Mouse (Mus musculus) CH12.LX (cell line): ENCODE measurements at regions not wholly inside any gene's neighbourhood (a gene's known extent, or its start where the extent isn't known, plus 50 kb on each side); places are given as distances from the start of the nearest gene placed in this dataset.

Experiments used
- DNase-seq: peaks from one replicate; pipeline ENCODE4 v3.0.0-alpha.2; 2013; ENCODE audit errors: extremely low read depth
- H3K27ac ChIP-seq: 2 replicates; pipeline ENCODE4 v1.5.1; 2012; ENCODE audit warnings: low read depth, mild to moderate bottlenecking, control low read depth, moderate library complexity; ENCODE audit not compliant: insufficient read depth
- H3K27me3 ChIP-seq: replicated peaks from 2 replicates; pipeline ENCODE3; 2012; ENCODE audit warnings: inconsistent platforms
- H3K36me3 ChIP-seq, 2 experiments: replicated peaks in 1 of 2; 2 replicates each; pipeline versions ENCODE3 to v1.6.1; 2012; ENCODE audit warnings: inconsistent platforms in 1 of 2, low read length in 1 of 2, mild to moderate bottlenecking in 1 of 2, mixed read lengths in 1 of 2, moderate library complexity in 1 of 2; ENCODE audit not compliant: control insufficient read depth in 1 of 2, insufficient read depth in 1 of 2
- H3K4me1 ChIP-seq, 2 experiments: 2 replicates each; pipeline ENCODE4 v1.6.1; 2012; ENCODE audit warnings: inconsistent platforms in 1 of 2, moderate library complexity in 1 of 2; ENCODE audit not compliant: insufficient read depth in 2 of 2, control insufficient read depth in 1 of 2
- H3K4me2 ChIP-seq: 2 replicates; pipeline ENCODE4 v1.6.1; 2012; ENCODE audit warnings: low read depth, mild to moderate bottlenecking, control low read depth; ENCODE audit not compliant: poor library complexity, insufficient read depth, severe bottlenecking
- H3K4me3 ChIP-seq, 3 experiments: fragments of 150-350 bp in 1 of 3; sonication (generic) in 1 of 3; replicated peaks in 1 of 3; 2 replicates each; pipeline versions ENCODE3 to v1.5.1; 2011 to 2012; ENCODE audit warnings: low read depth in 2 of 3, low read length in 2 of 3, mild to moderate bottlenecking in 2 of 3, moderate library complexity in 2 of 3, control low read depth in 1 of 3, improper control_type of control experiment in 1 of 3, inconsistent platforms in 1 of 3, mixed read lengths in 1 of 3; ENCODE audit not compliant: poor library complexity in 1 of 3
- H3K79me2 ChIP-seq: replicated peaks from 2 replicates; pipeline ENCODE4 v1.6.1; 2012; ENCODE audit warnings: mild to moderate bottlenecking, moderate library complexity; ENCODE audit not compliant: control insufficient read depth, poor library complexity, insufficient read depth, severe bottlenecking; ENCODE audit errors: extremely low read depth
- H3K9ac ChIP-seq: 2 replicates; pipeline ENCODE4 v1.6.1; 2012; ENCODE audit warnings: low read depth, mild to moderate bottlenecking, control low read depth, moderate library complexity; ENCODE audit not compliant: insufficient read depth
- H3K9me3 ChIP-seq: replicated peaks from 2 replicates; pipeline ENCODE3; 2012; ENCODE audit warnings: low read length, inconsistent platforms, mixed read lengths
- BHLHE40 ChIP-seq: IDR thresholded peaks from 2 replicates; pipeline ENCODE4 v1.6.1; 2011; ENCODE audit warnings: mild to moderate bottlenecking, low read depth, low read length, improper control_type of control experiment
- E2F4 ChIP-seq: IDR thresholded peaks from 2 replicates; pipeline ENCODE4 v1.6.1; 2011; ENCODE audit warnings: low read depth, low read length, improper control_type of control experiment; ENCODE audit not compliant: insufficient replicate concordance
- EP300 ChIP-seq: IDR thresholded peaks from 2 replicates; pipeline ENCODE4 v1.6.1; 2011; ENCODE audit warnings: low read length, improper control_type of control experiment
- ETS1 ChIP-seq: conservative IDR thresholded peaks from 2 replicates; pipeline ENCODE4 v1.6.1; 2012; ENCODE audit warnings: low read depth, mild to moderate bottlenecking, inconsistent platforms, low read length, improper control_type of control experiment, moderate library complexity
- GABPA ChIP-seq: IDR thresholded peaks from 2 replicates; pipeline ENCODE4 v1.6.1; 2012; ENCODE audit warnings: low read depth, low read length, improper control_type of control experiment, inconsistent platforms; ENCODE audit not compliant: insufficient replicate concordance
- JUND ChIP-seq: conservative IDR thresholded peaks from 2 replicates; pipeline ENCODE4 v1.6.1; 2011; ENCODE audit warnings: low read depth, low read length, improper control_type of control experiment
- KAT2A ChIP-seq: IDR thresholded peaks from 2 replicates; pipeline ENCODE4 v1.6.1; 2012; ENCODE audit warnings: low read length, improper control_type of control experiment, inconsistent platforms; ENCODE audit not compliant: insufficient replicate concordance
- MAFK ChIP-seq: IDR thresholded peaks from 2 replicates; pipeline ENCODE4 v1.6.1; 2011; ENCODE audit warnings: low read length, improper control_type of control experiment; ENCODE audit not compliant: insufficient replicate concordance
- MAX ChIP-seq: IDR thresholded peaks from 2 replicates; pipeline ENCODE4 v1.6.1; 2011; ENCODE audit warnings: low read length, improper control_type of control experiment
- MYC ChIP-seq: IDR thresholded peaks from 2 replicates; pipeline ENCODE4 v1.6.1; 2011; ENCODE audit warnings: low read depth, mild to moderate bottlenecking, improper control_type of control experiment, low read length
- NRF1 ChIP-seq: IDR thresholded peaks from 2 replicates; pipeline ENCODE4 v1.6.1; 2014; ENCODE audit warnings: low read depth, mild to moderate bottlenecking, inconsistent platforms, low read length, improper control_type of control experiment, moderate library complexity
- POLR2A ChIP-seq: IDR thresholded peaks from 2 replicates; pipeline ENCODE4 v1.6.1; 2011; ENCODE audit warnings: low read depth, mild to moderate bottlenecking, improper control_type of control experiment, low read length
- POLR2AphosphoS2 ChIP-seq: IDR thresholded peaks from 2 replicates; pipeline ENCODE4 v1.6.1; 2011; ENCODE audit warnings: low read depth, low read length, improper control_type of control experiment
- RCOR1 ChIP-seq: conservative IDR thresholded peaks from 2 replicates; pipeline ENCODE4 v1.6.1; 2012; ENCODE audit warnings: low read depth, mild to moderate bottlenecking, inconsistent platforms, low read length, improper control_type of control experiment
- TBP ChIP-seq: conservative IDR thresholded peaks from 2 replicates; pipeline ENCODE4 v1.6.1; 2011; ENCODE audit warnings: low read depth, low read length, improper control_type of control experiment
- UBTF ChIP-seq: IDR thresholded peaks from 2 replicates; pipeline ENCODE4 v1.6.1; 2012; ENCODE audit warnings: low read depth, mild to moderate bottlenecking, inconsistent platforms, low read length, improper control_type of control experiment, moderate library complexity
- USF1 ChIP-seq: IDR thresholded peaks from 2 replicates; pipeline ENCODE4 v1.6.1; 2014; ENCODE audit warnings: low read depth, mild to moderate bottlenecking, inconsistent platforms, low read length, improper control_type of control experiment
- ZC3H11A ChIP-seq: IDR thresholded peaks from 2 replicates; pipeline ENCODE4 v1.6.1; 2012; ENCODE audit warnings: low read depth, mild to moderate bottlenecking, inconsistent platforms, low read length, improper control_type of control experiment
- ZKSCAN1 ChIP-seq: IDR thresholded peaks from 2 replicates; pipeline ENCODE4 v1.6.1; 2012; ENCODE audit warnings: low read depth, inconsistent platforms, low read length, improper control_type of control experiment, borderline replicate concordance
- ZMIZ1 ChIP-seq: IDR thresholded peaks from 2 replicates; pipeline ENCODE4 v1.6.1; 2012; ENCODE audit warnings: low read depth, mild to moderate bottlenecking, inconsistent platforms, low read length, improper control_type of control experiment
- ZNF384 ChIP-seq: IDR thresholded peaks from 2 replicates; pipeline ENCODE4 v1.6.1; 2012; ENCODE audit warnings: low read depth, low read length, improper control_type of control experiment, inconsistent platforms
- dilution Hi-C: fragments of 300-500 bp; cut with MboI; formaldehyde crosslinking; loops from 2 replicates; pipeline ENCODE4 v1.14.3; 2020; ENCODE audit warnings: low sequenced_read_pairs; ENCODE audit not compliant: extremely low pct_unique_long_range_greater_than_20kb, extremely low pct_ligation_motif_present
- in situ Hi-C: fragments of 300-500 bp; cut with MboI; formaldehyde crosslinking; loops from 3 replicates; pipeline ENCODE4 v1.14.3; 2019; ENCODE audit warnings: low sequenced_read_pairs, low pct_ligation_motif_present, low pct_unique_long_range_greater_than_20kb, mixed read lengths

DNA sequence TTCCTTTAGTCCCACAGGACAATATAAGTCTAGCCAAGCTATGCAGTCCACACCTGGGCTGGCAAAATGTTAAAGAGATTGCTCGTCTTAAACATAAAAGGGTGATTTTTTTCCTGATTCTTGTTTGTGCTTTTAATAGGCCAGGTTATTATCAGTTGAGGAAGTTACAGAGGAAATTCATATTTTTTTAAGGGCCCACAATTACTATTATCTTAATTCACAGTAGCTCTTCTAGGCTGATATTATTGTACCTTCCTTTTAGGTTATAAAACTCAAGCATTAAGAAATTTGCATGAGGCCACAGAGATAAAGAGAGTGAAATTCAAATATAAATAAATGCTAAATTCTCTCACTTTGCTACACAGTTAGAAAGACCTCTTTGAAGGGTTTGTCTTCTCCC lies 469.4 kb upstream of the Zic4 start:
- dilution Hi-C loops (no loop called here), in situ Hi-C loops (no loop called here)
- H3K36me3 ChIP-seq: no peaks in the 10 kb centered on the region
- no peaks in the 10 kb centered on the region for H3K4me1 ChIP-seq
- no peak overlapping the region for H3K27ac ChIP-seq
- TF ChIP-seq KAT2A (no peak), GABPA (no peak), MAFK (no peak), USF1 (no peak), TBP (no peak), MAX (no peak), ZNF384 (no peak), BHLHE40 (no peak), RCOR1 (no peak), ZMIZ1 (no peak), MYC (no peak), E2F4 (no peak), ZC3H11A (no peak), UBTF (no peak), JUND (no peak), POLR2A (no peak), NRF1 (no peak), EP300 (no peak)
- H3K79me2 ChIP-seq: no peaks in the 10 kb centered on the region
- no peak overlapping the region for H3K9ac ChIP-seq
- H3K4me2 ChIP-seq: no peak overlapping the region
- DNase-seq: no peak
- H3K27me3 ChIP-seq: no peaks in the 10 kb centered on the region
- H3K9me3 ChIP-seq: no peaks in the 10 kb centered on the region
- H3K4me3 ChIP-seq: no peak overlapping the region

DNA sequence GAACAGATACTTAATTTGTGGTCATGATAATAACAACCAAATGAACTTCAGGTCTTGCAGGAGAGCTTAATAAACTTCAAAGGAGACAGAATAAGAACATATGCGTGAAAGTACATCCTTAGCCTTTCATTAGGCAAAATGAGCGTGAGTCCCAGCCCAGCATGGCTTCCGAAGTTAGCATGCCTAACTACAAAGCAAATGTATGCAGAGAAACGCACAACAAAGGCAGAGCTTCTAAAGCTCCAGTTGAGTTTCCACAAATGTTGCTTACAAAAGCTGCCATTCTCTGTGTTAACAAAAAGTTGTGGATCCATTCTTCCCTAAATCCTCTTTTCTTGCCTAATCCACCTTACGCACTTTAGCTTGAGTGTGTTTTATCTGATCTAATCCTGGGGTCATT lies 458.7 kb upstream of the Zic4 start:
- dilution Hi-C loops (no loop called here), in situ Hi-C loops (no loop called here)

More for the DNA sequence above, 458.7 kb upstream of the Zic4 start:
- H3K4me1 ChIP-seq: peaks cover 5 to 8% of the 10 kb centered on the region in 2 experiments; a peak in 3 of 4 replicates
- no peak overlapping the region for H3K9ac ChIP-seq
- DNase-seq: no peak
- no peak overlapping the region for H3K4me2 ChIP-seq
- no peak overlapping the region for H3K27ac ChIP-seq
- TF ChIP-seq POLR2AphosphoS2 (no peak), ETS1 (no peak), TBP (no peak), ZKSCAN1 (no peak)
- H3K4me3 ChIP-seq: no peak overlapping the region
- no peaks in the 10 kb centered on the region for H3K36me3 ChIP-seq
- no peaks in the 10 kb centered on the region for H3K79me2 ChIP-seq
- no peaks in the 10 kb centered on the region for H3K27me3 ChIP-seq
- no peaks in the 10 kb centered on the region for H3K9me3 ChIP-seq
